Mouse (Mus musculus): ENCODE data around the gene Scn1b. TPM values are rescaled to one million over a fixed set of nuclear protein-coding genes. Genes with fewer than 3 reads are reported as not detected.

Gene Scn1b
- 100 to 1,000 TPM; 585 to 611 TPM for total RNA-seq (2021)
- long read RNA-seq, experiment 1, transcript Scn1b-203 (5 exons, 1,501 nt): minor isoform, 79 of 358 reads
- long read RNA-seq, experiment 1, transcript Scn1b-201 (6 exons, 1,573 nt): major isoform, 255 of 358 reads
- long read RNA-seq, experiment 1, partial matches to known transcripts: 16 of 358 reads
- long read RNA-seq, experiment 1, other reads (novel, unspliced or antisense): 8 of 358 reads
- long read RNA-seq, experiment 2, transcript Scn1b-201 (6 exons, 1,573 nt): major isoform, 340 of 476 reads
- long read RNA-seq, experiment 2, transcript Scn1b-203 (5 exons, 1,501 nt): minor isoform, 102 of 476 reads
- long read RNA-seq, experiment 2, partial matches to known transcripts: 22 of 476 reads
- long read RNA-seq, experiment 2, other reads (novel, unspliced or antisense): 12 of 476 reads

- H3K4me3 ChIP-seq: peak within 1 kb of the TSS; percentile 71
- DNase-seq (ENCODE audit: low spot score in 2 of 2): peak; percentile 59 to 60
- no peak for TF ChIP-seq CTCF (conservative IDR thresholded peaks at IDR 0.05)
- peak within 1 kb of the TSS; percentile 97 for H3K27ac ChIP-seq
These were observed at the start of gene Scn1b for GRCm38 (mm10) chr7:31126851-31127724. TSS of gene Scn1b (minus strand) at chr7:31127003.

GRCm38 (mm10) chr7:31175096-31175495 is 48.3 kb upstream of the Scn1b start:
- Histone ChIP-seq H3K27ac (no peak overlapping the region), H3K4me3 (no peak overlapping the region)
- DNase-seq (ENCODE audit: low spot score in 2 of 2): no peak
- no peak for TF ChIP-seq CTCF (conservative IDR thresholded peaks at IDR 0.05)

GRCm38 (mm10) chr7:31174466-31174865 is 47.7 kb upstream of the Scn1b start:
- H3K27ac ChIP-seq: no peak overlapping the region
- H3K4me3 ChIP-seq: no peak overlapping the region
- no peak for DNase-seq (ENCODE audit: low spot score in 2 of 2)
- no peak for TF ChIP-seq CTCF (conservative IDR thresholded peaks at IDR 0.05)

GRCm38 (mm10) chr7:31172238-31172637 is 45.4 kb upstream of the Scn1b start:
- TF ChIP-seq CTCF (conservative IDR thresholded peaks at IDR 0.05): peak; percentile 83
- DNase-seq (ENCODE audit: low spot score in 2 of 2): peak in 1 of 2 experiments; percentile 29
- no peak overlapping the region for H3K4me3 ChIP-seq

GRCm38 (mm10) chr7:31170520-31170919 is 43.7 kb upstream of the Scn1b start:
- DNase-seq (ENCODE audit: low spot score in 2 of 2): no peak
- H3K4me3 ChIP-seq: no peak overlapping the region
- no peak for TF ChIP-seq CTCF (conservative IDR thresholded peaks at IDR 0.05)
- no peak overlapping the region for H3K27ac ChIP-seq

More at GRCm38 (mm10) chr7:31172238-31172637, 45.4 kb upstream of the Scn1b start:
- no peak overlapping the region for H3K27ac ChIP-seq

- Histone ChIP-seq H3K4me3 (no peak overlapping the region), H3K27ac (no peak overlapping the region)
- no peak for TF ChIP-seq CTCF (conservative IDR thresholded peaks at IDR 0.05)
- no peak for DNase-seq (ENCODE audit: low spot score in 2 of 2)
These were observed 41.6 kb upstream of the Scn1b start for GRCm38 (mm10) chr7:31168412-31168811.

- DNase-seq (ENCODE audit: low spot score in 2 of 2): no peak
- TF ChIP-seq CTCF (conservative IDR thresholded peaks at IDR 0.05): no peak
- no peak overlapping the region for H3K4me3 ChIP-seq
- H3K27ac ChIP-seq: no peak overlapping the region
These were observed 37.9 kb upstream of the Scn1b start for GRCm38 (mm10) chr7:31164748-31165147.

GRCm38 (mm10) chr7:31163666-31164577 is 37.1 kb upstream of the Scn1b start:
- no peak for TF ChIP-seq CTCF (conservative IDR thresholded peaks at IDR 0.05)

GRCm38 (mm10) chr7:31162324-31162723 is 35.5 kb upstream of the Scn1b start:
- TF ChIP-seq CTCF (conservative IDR thresholded peaks at IDR 0.05): no peak
- DNase-seq (ENCODE audit: low spot score in 2 of 2): no peak
- H3K4me3 ChIP-seq: no peak overlapping the region
- no peak overlapping the region for H3K27ac ChIP-seq

More at GRCm38 (mm10) chr7:31163666-31164577, 37.1 kb upstream of the Scn1b start:
- Histone ChIP-seq H3K27ac (no peak overlapping the region), H3K4me3 (no peak overlapping the region)
- DNase-seq (ENCODE audit: low spot score in 2 of 2): no peak

- no peak for TF ChIP-seq CTCF (conservative IDR thresholded peaks at IDR 0.05)
- no peak overlapping the region for H3K27ac ChIP-seq
- no peak for DNase-seq (ENCODE audit: low spot score in 2 of 2)
- no peak overlapping the region for H3K4me3 ChIP-seq
These were observed 35.0 kb upstream of the Scn1b start for GRCm38 (mm10) chr7:31161831-31162230.

GRCm38 (mm10) chr7:31161246-31161645 is 34.4 kb upstream of the Scn1b start:
- H3K4me3 ChIP-seq: no peak overlapping the region
- no peak for TF ChIP-seq CTCF (conservative IDR thresholded peaks at IDR 0.05)
- H3K27ac ChIP-seq: no peak overlapping the region
- no peak for DNase-seq (ENCODE audit: low spot score in 2 of 2)

GRCm38 (mm10) chr7:31160763-31161162 is 34.0 kb upstream of the Scn1b start:
- H3K4me3 ChIP-seq: no peak overlapping the region
- TF ChIP-seq CTCF (conservative IDR thresholded peaks at IDR 0.05): no peak
- no peak overlapping the region for H3K27ac ChIP-seq
- DNase-seq (ENCODE audit: low spot score in 2 of 2): no peak
